Mouse (Mus musculus) heart, embryonic 10.5 days (tissue): ENCODE results near the gene Cox20. TPM values are rescaled to one million over a fixed set of nuclear protein-coding genes. Genes with fewer than 3 reads are reported as not detected.

ENCODE experiments used
- microRNA-seq: library from miRNA; unstranded; fragments of <30 nt; microRNA quantifications from one replicate; pipeline ENCODE4, GENCODE M21; 2017
- polyA plus RNA-seq: library from polyadenylated mRNA; unstranded; fragments of >200 nt; fragmentation: Nextera tagmentation; extraction: Ambion mirVana; gene quantifications from 2 replicates; pipeline ENCODE4 v1.2.1, GENCODE M21; 2016

Cox20 gene
- polyA plus RNA-seq, 1 experiment from 2014 or later: 112 TPM

Small RNAs within 50 kb of the gene (microRNA-seq; reads per million reads assigned to microRNA genes)
- gene Gm27458: not detected

Other genes with a start within 250 kb of the Cox20 start
- 19.7 and 22.8 TPM in 2 replicates for gene Desi2, start 131.7 kb upstream of the Cox20 start, polyA plus RNA-seq
- gene Hnrnpu, start 18.7 kb downstream of the Cox20 start, polyA plus RNA-seq: 296 and 533 TPM in 2 replicates
- gene Efcab2, start 87.0 kb downstream of the Cox20 start, polyA plus RNA-seq: 9.7 and 12.9 TPM in 2 replicates
- 13.5 and 19.1 TPM in 2 replicates for gene Kif26b, start 210.0 kb downstream of the Cox20 start, polyA plus RNA-seq